Mouse (Mus musculus): ENCODE measurements around the gene Sbno1. TPM values are rescaled to one million over a fixed set of nuclear protein-coding genes. Genes with fewer than 3 reads are reported as not detected.

The Sbno1 gene
- 52.9 and 53.6 TPM in 2 replicates for polyA plus RNA-seq (2021; fragmentation: Nextera tagmentation)
- long read RNA-seq, experiment 1, full-length matches to known transcripts = 7 of 182 reads
- long read RNA-seq, experiment 1, partial matches to known transcripts = 121 of 182 reads
- long read RNA-seq, experiment 1, other reads (novel, unspliced or antisense) = 54 of 182 reads
- long read RNA-seq, experiment 2, full-length matches to known transcripts = 23 of 471 reads
- long read RNA-seq, experiment 2, partial matches to known transcripts = 385 of 471 reads
- long read RNA-seq, experiment 2, other reads (novel, unspliced or antisense) = 63 of 471 reads

DNA sequence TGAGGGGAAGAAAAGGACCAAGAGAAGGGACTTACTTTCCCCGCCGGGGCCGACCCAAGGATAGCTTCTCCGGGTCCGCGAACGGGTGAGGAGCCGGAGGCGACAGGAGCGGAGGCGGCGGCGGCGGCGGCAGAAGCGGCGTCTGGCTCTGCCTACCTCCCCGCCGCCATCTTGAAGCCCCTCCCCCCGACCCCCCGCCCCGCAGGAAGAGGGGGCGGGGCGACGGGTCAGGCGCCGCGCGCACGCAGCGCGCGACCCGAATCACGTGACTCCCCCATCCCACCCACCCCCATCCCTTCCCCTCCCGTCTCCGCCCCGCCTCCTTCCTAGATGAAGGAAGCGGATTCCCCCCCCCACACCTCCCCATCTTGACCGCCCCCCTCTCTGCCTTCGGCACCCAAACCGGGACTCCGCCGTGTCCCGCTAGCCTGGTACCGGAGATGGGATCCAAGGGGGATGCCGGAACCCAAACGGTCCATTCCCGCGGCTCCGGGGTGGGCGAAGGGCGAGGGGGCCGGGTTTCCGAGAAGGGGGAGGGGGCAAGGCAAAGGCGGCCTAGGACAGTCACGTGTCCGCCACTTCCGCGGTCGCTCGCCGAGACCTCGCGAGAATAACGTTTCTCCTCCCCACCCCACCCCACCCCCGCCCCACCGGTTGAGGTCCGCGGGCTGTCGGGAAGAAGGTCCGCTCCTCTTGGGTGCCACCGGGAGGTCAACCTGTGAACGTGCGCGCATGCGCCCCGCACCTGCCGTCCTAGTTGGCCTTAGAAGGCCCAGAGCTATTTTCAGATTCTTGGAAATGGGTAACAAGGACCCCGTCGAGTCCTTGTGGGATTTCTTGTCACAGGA, at the start of gene Sbno1:
TSS of gene Sbno1 (minus strand) at position 590 of the 848 bp plus-strand sequence.

GRCm38 (mm10) chr5:124439447-124440093, 13.8 kb upstream of the Sbno1 start, which contains the start of gene Kmt5a:
TSS of gene Kmt5a (plus strand) at chr5:124439930.

GRCm38 (mm10) chr5:124362982-124363381, 62.8 kb downstream of the Sbno1 start, which contains the start of gene Cdk2ap1:
TSS of gene Cdk2ap1 (minus strand) at chr5:124363082.

DNA sequence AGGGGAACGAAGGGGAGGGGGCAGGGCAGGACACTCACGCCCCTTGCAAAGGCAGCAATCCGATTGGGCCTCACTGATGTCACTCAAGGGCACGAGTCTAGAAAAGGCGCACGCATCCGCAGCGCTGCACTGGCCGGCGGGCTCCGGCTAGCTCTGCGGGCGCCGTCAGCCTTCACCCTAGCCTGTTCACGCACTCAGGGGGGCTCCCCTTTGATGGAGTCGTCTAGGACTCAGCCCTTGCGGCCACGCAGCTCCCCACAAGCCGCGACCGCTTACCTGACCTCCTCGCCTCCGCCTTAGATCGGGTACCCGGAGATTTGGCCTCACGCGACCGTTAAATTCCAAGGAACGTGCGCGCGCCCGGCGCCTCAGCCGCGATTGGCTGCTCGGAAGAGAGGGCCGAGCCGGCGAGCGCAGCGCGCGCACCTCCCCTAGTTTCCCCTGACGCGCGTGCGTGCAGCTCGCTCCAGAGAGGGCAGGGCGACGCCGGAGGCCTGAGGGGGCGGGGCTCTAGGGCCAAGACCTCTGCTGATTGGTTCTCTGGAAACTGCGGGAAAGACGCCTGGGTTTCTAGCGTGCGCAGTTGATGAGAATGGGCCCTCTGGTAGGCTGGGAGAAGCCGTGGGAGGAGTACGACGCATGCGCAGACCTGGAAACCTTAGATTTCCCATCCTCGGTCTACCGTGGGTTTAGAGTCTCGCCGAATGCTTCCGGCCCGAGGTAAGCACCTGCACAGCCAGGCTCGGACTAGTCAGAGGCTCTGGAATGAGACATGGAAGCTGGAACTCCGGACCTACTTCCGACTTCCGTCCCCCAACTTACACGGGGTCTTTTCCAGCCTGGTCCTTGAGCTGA, 98.1 kb downstream of the Sbno1 start, which contains the start of the genes Mphosph9 and 2810006K23Rik:
TSS of gene Mphosph9 (minus strand) at position 463 of the 855 bp plus-strand sequence.
TSS of gene 2810006K23Rik (plus strand) at position 580 of the 855 bp plus-strand sequence.

Small RNA genes lying within 50 kb of the gene (microRNA-seq; reads per million reads assigned to microRNA genes)
- gene Gm27486 = 1.5 reads per million

Other genes starting within 250 kb of the Sbno1 start
- gene Pitpnm2, start 176.2 kb downstream of the Sbno1 start, polyA plus RNA-seq (2021; fragmentation: Nextera tagmentation) = 36.2 and 36.6 TPM in 2 replicates
- gene Mphosph9, start 98.0 kb downstream of the Sbno1 start, polyA plus RNA-seq (2021; fragmentation: Nextera tagmentation) = 7.5 and 10.0 TPM in 2 replicates
- 10.2 and 12.2 TPM in 2 replicates for gene 2810006K23Rik, start 97.9 kb downstream of the Sbno1 start, polyA plus RNA-seq (2021; fragmentation: Nextera tagmentation)
- 13.5 and 14.6 TPM in 2 replicates for gene Cdk2ap1, start 62.9 kb downstream of the Sbno1 start, polyA plus RNA-seq (2021; fragmentation: Nextera tagmentation)
- gene Kmt5a, start 13.9 kb upstream of the Sbno1 start, polyA plus RNA-seq (2021; fragmentation: Nextera tagmentation) = 4.9 and 5.2 TPM in 2 replicates
- gene Rilpl2, start 52.4 kb upstream of the Sbno1 start, polyA plus RNA-seq (2021; fragmentation: Nextera tagmentation) = 31.8 and 35.4 TPM in 2 replicates
- 5.9 and 7.7 TPM in 2 replicates for gene Snrnp35, start 57.1 kb upstream of the Sbno1 start, polyA plus RNA-seq (2021; fragmentation: Nextera tagmentation)
- gene Rilpl1, start 105.4 kb upstream of the Sbno1 start, polyA plus RNA-seq (2021; fragmentation: Nextera tagmentation) = 15.0 and 15.5 TPM in 2 replicates
- 240 and 241 TPM in 2 replicates for gene Tmed2, start 114.7 kb upstream of the Sbno1 start, polyA plus RNA-seq (2021; fragmentation: Nextera tagmentation)
- 11.7 and 11.9 TPM in 2 replicates for gene Ddx55, start 126.9 kb upstream of the Sbno1 start, polyA plus RNA-seq (2021; fragmentation: Nextera tagmentation)
- 39.6 and 40.4 TPM in 2 replicates for gene Eif2b1, start 153.1 kb upstream of the Sbno1 start, polyA plus RNA-seq (2021; fragmentation: Nextera tagmentation)
- 17.8 and 19.3 TPM in 2 replicates for gene Gtf2h3, start 153.1 kb upstream of the Sbno1 start, polyA plus RNA-seq (2021; fragmentation: Nextera tagmentation)
- gene Atp6v0a2, start 202.6 kb upstream of the Sbno1 start, polyA plus RNA-seq (2021; fragmentation: Nextera tagmentation) = 19.3 and 25.1 TPM in 2 replicates

Measured in layer of hippocampus, adult 6 months (tissue).